Mouse (Mus musculus) brain, embryonic 14.5 days (tissue): ENCODE results near the gene Rad51d.

Experiments
- CTCF ChIP-seq: fragments of 200-500 bp; IDR thresholded peaks from 2 replicates; pipeline ENCODE4 v1.5.1; 2012; ENCODE audit warnings: inconsistent platforms, mild to moderate bottlenecking, moderate library complexity, borderline replicate concordance; ENCODE audit not compliant: insufficient read depth, insufficient read length; ENCODE audit errors: extremely low read depth
- POLR2A ChIP-seq: fragments of 200-500 bp; IDR thresholded peaks from 2 replicates; pipeline ENCODE4 v1.6.1; 2012; ENCODE audit warnings: mild to moderate bottlenecking, inconsistent platforms, borderline replicate concordance; ENCODE audit not compliant: poor library complexity, insufficient read depth, insufficient read length, severe bottlenecking; ENCODE audit errors: extremely low read depth

GRCm38 (mm10) chr11:82863488-82863931, 26.9 kb downstream of the Rad51d start:
- TF ChIP-seq CTCF (no peak), POLR2A (no peak)
